Mouse (Mus musculus) MEL (cell line): Measurements from ENCODE around the gene Ssr1. TPM values are rescaled to one million over a fixed set of nuclear protein-coding genes. Genes with fewer than 3 reads are reported as not detected.

Experiments
- DNase-seq: peaks from one replicate; pipeline ENCODE4 v3.0.0; 2011; ENCODE audit warnings: low read depth, low spot score
- H3K27ac ChIP-seq: 2 replicates; pipeline ENCODE4 v1.5.1; 2012; ENCODE audit warnings: low read depth, mild to moderate bottlenecking, control low read depth, low read length, moderate library complexity; ENCODE audit not compliant: control insufficient read depth
- H3K27me3 ChIP-seq, 2 experiments: fragments of 150-350 bp in 1 of 2; sonication (generic) in 1 of 2; 2 replicates each; pipeline ENCODE4 v1.6.1; 2012; ENCODE audit warnings: low read length in 2 of 2, mild to moderate bottlenecking in 2 of 2, improper control_type of control experiment in 1 of 2, moderate library complexity in 1 of 2; ENCODE audit not compliant: insufficient read depth in 2 of 2, control insufficient read depth in 1 of 2
- H3K36me3 ChIP-seq, 2 experiments: 2 replicates each; pipeline ENCODE4 v1.6.1; 2012 to 2014; ENCODE audit warnings: low read length in 2 of 2, improper control_type of control experiment in 1 of 2, inconsistent platforms in 1 of 2, mild to moderate bottlenecking in 1 of 2; ENCODE audit not compliant: insufficient read depth in 2 of 2, control insufficient read depth in 1 of 2
- H3K4me1 ChIP-seq, 2 experiments: fragments of 150-350 bp in 1 of 2; sonication (generic) in 1 of 2; 2 replicates each; pipeline ENCODE4 v1.6.1; 2012; ENCODE audit warnings: low read length in 2 of 2, improper control_type of control experiment in 1 of 2, mild to moderate bottlenecking in 1 of 2; ENCODE audit not compliant: insufficient read depth in 2 of 2, control insufficient read depth in 1 of 2
- H3K4me3 ChIP-seq, 2 experiments: fragments of 150-350 bp in 1 of 2; sonication (generic) in 1 of 2; 2 replicates each; pipeline ENCODE4 v1.5.1; 2012; ENCODE audit warnings: low read depth in 2 of 2, low read length in 2 of 2, mild to moderate bottlenecking in 2 of 2, moderate library complexity in 2 of 2, control low read depth in 1 of 2, improper control_type of control experiment in 1 of 2; ENCODE audit not compliant: control insufficient read depth in 1 of 2, insufficient read depth in 1 of 2
- H3K79me2 ChIP-seq: 2 replicates; pipeline ENCODE4 v1.6.1; 2012; ENCODE audit warnings: mild to moderate bottlenecking, low read length, moderate library complexity; ENCODE audit not compliant: control insufficient read depth, poor library complexity, insufficient read depth
- H3K9ac ChIP-seq: 2 replicates; pipeline ENCODE4 v1.6.1; 2012; ENCODE audit warnings: low read depth, mild to moderate bottlenecking, control low read depth, low read length, moderate library complexity; ENCODE audit not compliant: control insufficient read depth, poor library complexity, severe bottlenecking
- H3K9me3 ChIP-seq: fragments of 150-350 bp; sonication (generic); replicated peaks from 2 replicates; pipeline ENCODE4 v1.6.1; 2012; ENCODE audit warnings: mild to moderate bottlenecking, low read length, improper control_type of control experiment, moderate library complexity; ENCODE audit not compliant: insufficient read depth
- CHD2 ChIP-seq: IDR thresholded peaks from 2 replicates; pipeline ENCODE4 v1.6.1; 2011; ENCODE audit warnings: low read length, improper control_type of control experiment
- CTCF ChIP-seq, 3 experiments: IDR thresholded peaks in 2 of 3; conservative IDR thresholded peaks in 1 of 3; 2 replicates each; pipeline ENCODE4 v1.5.1; 2011 to 2012; ENCODE audit warnings: low read length in 3 of 3, low read depth in 2 of 3, mild to moderate bottlenecking in 2 of 3, improper control_type of control experiment in 1 of 3, inconsistent platforms in 1 of 3, mixed read lengths in 1 of 3, moderate library complexity in 1 of 3; ENCODE audit not compliant: control insufficient read depth in 1 of 3, insufficient read depth in 1 of 3, poor library complexity in 1 of 3, severe bottlenecking in 1 of 3
- ELF1 ChIP-seq: IDR thresholded peaks from 2 replicates; pipeline ENCODE4 v1.6.1; 2014; ENCODE audit warnings: low read depth, mild to moderate bottlenecking, inconsistent platforms, low read length, improper control_type of control experiment, moderate library complexity
- ETS1 ChIP-seq: IDR thresholded peaks from 2 replicates; pipeline ENCODE4 v1.6.1; 2012; ENCODE audit warnings: low read depth, mild to moderate bottlenecking, inconsistent platforms, low read length, improper control_type of control experiment, moderate library complexity
- GABPA ChIP-seq: IDR thresholded peaks from 2 replicates; pipeline ENCODE4 v1.6.1; 2012; ENCODE audit warnings: low read depth, mild to moderate bottlenecking, inconsistent platforms, low read length, improper control_type of control experiment, moderate library complexity
- GATA1 ChIP-seq: IDR thresholded peaks from 2 replicates; pipeline ENCODE4 v1.6.1; 2011; ENCODE audit warnings: low read depth, low read length, improper control_type of control experiment
- HCFC1 ChIP-seq: IDR thresholded peaks from 2 replicates; pipeline ENCODE4 v1.6.1; 2012; ENCODE audit warnings: low read depth, mild to moderate bottlenecking, inconsistent platforms, low read length, improper control_type of control experiment, moderate library complexity
- JUND ChIP-seq: IDR thresholded peaks from 2 replicates; pipeline ENCODE4 v1.6.1; 2011; ENCODE audit warnings: low read depth, mild to moderate bottlenecking, improper control_type of control experiment, low read length
- KAT2A ChIP-seq: conservative IDR thresholded peaks from 2 replicates; pipeline ENCODE4 v1.6.1; 2012; ENCODE audit warnings: low read depth, low read length, improper control_type of control experiment, inconsistent platforms
- MAX ChIP-seq: IDR thresholded peaks from 2 replicates; pipeline ENCODE4 v1.6.1; 2011; ENCODE audit warnings: low read length, improper control_type of control experiment
- MEF2A ChIP-seq: IDR thresholded peaks from 2 replicates; pipeline ENCODE4 v1.6.1; 2014; ENCODE audit warnings: low read depth, mild to moderate bottlenecking, inconsistent platforms, low read length, improper control_type of control experiment; ENCODE audit not compliant: poor library complexity, insufficient replicate concordance, severe bottlenecking; ENCODE audit errors: extremely low read depth
- MYB ChIP-seq: IDR thresholded peaks from 2 replicates; pipeline ENCODE4 v1.6.1; 2011; ENCODE audit warnings: mild to moderate bottlenecking, low read depth, low read length, improper control_type of control experiment
- NELFE ChIP-seq: IDR thresholded peaks from 2 replicates; pipeline ENCODE4 v1.6.1; 2011; ENCODE audit warnings: low read depth, low read length, improper control_type of control experiment
- RAD21 ChIP-seq: IDR thresholded peaks from 2 replicates; pipeline ENCODE4 v1.6.1; 2011; ENCODE audit warnings: mild to moderate bottlenecking, low read depth, low read length, improper control_type of control experiment
- SIN3A ChIP-seq: IDR thresholded peaks from 2 replicates; pipeline ENCODE4 v1.6.1; 2012; ENCODE audit warnings: low read length, improper control_type of control experiment, inconsistent platforms
- SMC3 ChIP-seq: IDR thresholded peaks from 2 replicates; pipeline ENCODE4 v1.6.1; 2011; ENCODE audit warnings: low read depth, low read length, improper control_type of control experiment
- TBP ChIP-seq: IDR thresholded peaks from 2 replicates; pipeline ENCODE4 v1.8.0; 2011; ENCODE audit warnings: low read depth, low read length, improper control_type of control experiment
- TCF12 ChIP-seq: IDR thresholded peaks from 2 replicates; pipeline ENCODE4 v1.6.1; 2014; ENCODE audit warnings: low read depth, mild to moderate bottlenecking, inconsistent platforms, low read length, improper control_type of control experiment, moderate library complexity
- USF1 ChIP-seq: IDR thresholded peaks from 2 replicates; pipeline ENCODE4 v1.6.1; 2014; ENCODE audit warnings: low read depth, mild to moderate bottlenecking, inconsistent platforms, low read length, improper control_type of control experiment, moderate library complexity
- USF2 ChIP-seq, 2 experiments: IDR thresholded peaks; 2 replicates each; pipeline ENCODE4 v1.6.1; 2011 to 2012; ENCODE audit warnings: improper control_type of control experiment in 2 of 2, low read length in 2 of 2, borderline replicate concordance in 1 of 2, inconsistent platforms in 1 of 2, low read depth in 1 of 2, mild to moderate bottlenecking in 1 of 2; ENCODE audit not compliant: insufficient read depth in 1 of 2
- ZKSCAN1 ChIP-seq: IDR thresholded peaks from 2 replicates; pipeline ENCODE4 v1.6.1; 2012; ENCODE audit warnings: low read depth, mild to moderate bottlenecking, inconsistent platforms, low read length, improper control_type of control experiment, moderate library complexity
- polyA plus RNA-seq, 2 experiments: library from polyadenylated mRNA; stranded (reverse) in 1 of 2; unstranded in 1 of 2; fragments of >175 nt in 1 of 2; fragments of >200 nt in 1 of 2; gene quantifications; 2 replicates each; pipeline versions ENCODE4 v1.2.1 to v1.2.4; 2012; ENCODE audit warnings: low replicate concordance in 2 of 2, low read depth in 1 of 2; ENCODE audit not compliant: insufficient read length in 2 of 2, insufficient read depth in 1 of 2, missing spikeins in 1 of 2
- total RNA-seq: library from RNA; depleted of rRNA; stranded (reverse); fragments of 300-350 nt; gene quantifications from 2 replicates; pipeline ENCODE4 v1.2.3, GENCODE M21; 2012

Ssr1 gene
- total and polyA plus RNA-seq, 3 experiments, result 30.9 to 104 (median 77.2) TPM

- TF ChIP-seq USF2 (IDR thresholded peaks at IDR 0.05; ENCODE audit: borderline replicate concordance in 1 of 2, insufficient read depth in 1 of 2, low read depth in 1 of 2, low read length in 2 of 2) (no peak), SIN3A (no peak), HCFC1 (no peak)
- Histone ChIP-seq H3K36me3 (peaks cover 0 to 32% of the 10 kb centered on the region in 2 experiments; a peak in 2 of 4 replicates), H3K27ac (no peak overlapping the region), H3K4me1 (no peaks in the 10 kb centered on the region), H3K4me3 (no peak overlapping the region), H3K79me2 (no peaks in the 10 kb centered on the region), H3K9me3 (no peaks in the 10 kb centered on the region; the same call in 1 of the 2 replicates), H3K27me3 (no peaks in the 10 kb centered on the region), H3K9ac (no peak overlapping the region)
- DNase-seq, result no peak
These were observed 59.1 kb downstream of the Ssr1 start for GRCm38 (mm10) chr13:37934920-37935319.

GRCm38 (mm10) chr13:37934075-37934474, 59.9 kb downstream of the Ssr1 start:
- Histone ChIP-seq H3K9me3 (no peaks in the 10 kb centered on the region; the same call in 1 of the 2 replicates), H3K36me3 (peaks cover 0 to 31% of the 10 kb centered on the region in 2 experiments; a peak in 2 of 4 replicates), H3K27ac (no peak overlapping the region), H3K4me1 (no peaks in the 10 kb centered on the region), H3K4me3 (no peak overlapping the region), H3K9ac (no peak overlapping the region), H3K27me3 (no peaks in the 10 kb centered on the region), H3K79me2 (no peaks in the 10 kb centered on the region)
- no peak for DNase-seq
- TF ChIP-seq MYB, result no peak
- no peak for TF ChIP-seq CHD2
- 0 out of 2 replicates have a peak, but pooled peaks have one; percentile 10 for TF ChIP-seq SMC3

GRCm38 (mm10) chr13:37931210-37931922, 62.7 kb downstream of the Ssr1 start:
- Histone ChIP-seq H3K36me3 (peaks cover 0 to 32% of the 10 kb centered on the region in 2 experiments; a peak in 2 of 4 replicates), H3K9ac (no peak overlapping the region), H3K9me3 (no peaks in the 10 kb centered on the region; the same call in 1 of the 2 replicates), H3K4me1 (no peaks in the 10 kb centered on the region), H3K4me3 (no peak overlapping the region), H3K27me3 (no peaks in the 10 kb centered on the region), H3K27ac (no peak overlapping the region), H3K79me2 (no peaks in the 10 kb centered on the region)
- DNase-seq, result no peak
- no peak for TF ChIP-seq KAT2A
- TF ChIP-seq ELF1, result no peak
- TF ChIP-seq CHD2, result no peak
- no peak for TF ChIP-seq SMC3
- no peak for TF ChIP-seq USF1
- no peak for TF ChIP-seq ETS1
- no peak for TF ChIP-seq USF2 (IDR thresholded peaks at IDR 0.05; ENCODE audit: borderline replicate concordance in 1 of 2, insufficient read depth in 1 of 2, low read depth in 1 of 2, low read length in 2 of 2)
- TF ChIP-seq GATA1, result no peak
- TF ChIP-seq TBP, result no peak
- no peak for TF ChIP-seq MEF2A
- TF ChIP-seq CTCF (IDR thresholded peaks at IDR 0.05 in 2 of 3, conservative IDR thresholded peaks at IDR 0.05 in 1 of 3; ENCODE audit: control insufficient read depth in 1 of 3, insufficient read depth in 1 of 3, low read depth in 2 of 3, low read length in 3 of 3, poor library complexity in 1 of 3, severe bottlenecking in 1 of 3), result no peak
- TF ChIP-seq GABPA, result no peak
- TF ChIP-seq ZKSCAN1, result no peak
- TF ChIP-seq HCFC1, result no peak
- no peak for TF ChIP-seq MAX
- TF ChIP-seq NELFE, result no peak
- TF ChIP-seq JUND, result no peak
- TF ChIP-seq TCF12, result no peak
- TF ChIP-seq RAD21, result no peak
